Mouse (Mus musculus): ENCODE measurements around the gene Thbs4. TPM values are rescaled to one million over a fixed set of nuclear protein-coding genes. Genes with fewer than 3 reads are reported as not detected.

Gene Thbs4
- polyA plus RNA-seq (2012; rRNA removed): 107 and 110 TPM in 2 replicates

GRCm38 (mm10) chr13:92794462-92795214 is at the start of gene Thbs4:
Thbs4 (minus strand) TSS chr13:92794818.

Other genes starting within 250 kb of the Thbs4 start
- not detected in 2 replicates for gene Spz1, start 218.6 kb downstream of the Thbs4 start, polyA plus RNA-seq (2012; rRNA removed)
- gene Serinc5, start 183.7 kb downstream of the Thbs4 start, polyA plus RNA-seq (2012; rRNA removed): 55.8 and 63.6 TPM in 2 replicates
- 7.1 and 7.7 TPM in 2 replicates for gene Mtx3, start 49.9 kb upstream of the Thbs4 start, polyA plus RNA-seq (2012; rRNA removed)